Comparison of ENCODE assay signal across 21 mouse cellular contexts in genomic region chr2:156580507-156580906, GRCm38 (mm10).
"Had no signal": no experiment of that assay in that cellular context is flagged by ENCODE, and none has a peak within 500 bp of the region (broad histone marks: within the 10 kb centered on the region; RNA-seq: fewer than 3 reads in every experiment).

No protein-coding gene starts in this region.

- H3K4me1 ChIP-seq: intestine, embryonic 15.5 days; limb, embryonic 12.5 days; liver, embryonic 13.5 days; liver, embryonic 15.5 days had no signal

- H3K4me3 ChIP-seq: gastrocnemius, adult 2 months; heart, embryonic 10.5 days; heart, embryonic 12.5 days; hindbrain, embryonic 10.5 days; hindbrain, embryonic 13.5 days; hindbrain, embryonic 15.5 days; intestine, embryonic 15.5 days; limb, embryonic 10.5 days; limb, embryonic 12.5 days; liver, embryonic 13.5 days; liver, embryonic 15.5 days had no signal

- H3K27ac ChIP-seq: gastrocnemius, adult 2 months; heart, embryonic 10.5 days; hindbrain, embryonic 10.5 days; hindbrain, embryonic 13.5 days; hindbrain, embryonic 15.5 days; intestine, embryonic 15.5 days; limb, embryonic 10.5 days; limb, embryonic 12.5 days; liver, embryonic 13.5 days; liver, embryonic 15.5 days had no signal

- DNase-seq: gastrocnemius, adult 2 months; gastrocnemius, postnatal 10 days; gastrocnemius, postnatal 25 days; heart, adult 18-20 months; heart, postnatal 10 days; heart, postnatal 4 days; kidney, adult 18-20 months; kidney, postnatal 10 days; kidney, postnatal 25 days; kidney, postnatal 4 days; liver; liver, embryonic 13.5 days had no signal

- H3K27me3 ChIP-seq: hindbrain, embryonic 13.5 days; hindbrain, embryonic 15.5 days; intestine, embryonic 15.5 days had no signal

- H3K36me3 ChIP-seq: heart, embryonic 10.5 days; heart, embryonic 12.5 days; hindbrain, embryonic 10.5 days; hindbrain, embryonic 13.5 days; hindbrain, embryonic 15.5 days; intestine, embryonic 15.5 days; limb, embryonic 10.5 days; limb, embryonic 12.5 days; liver, embryonic 13.5 days; liver, embryonic 15.5 days had no signal
